Mouse (Mus musculus) MEL (cell line): ENCODE results near the gene Slco2a1.

ENCODE experiments used
- CTCF ChIP-seq, 3 experiments: IDR thresholded peaks in 2 of 3; conservative IDR thresholded peaks in 1 of 3; 2 replicates each; pipeline ENCODE4 v1.5.1; 2011 to 2012; ENCODE audit warnings: low read length in 3 of 3, low read depth in 2 of 3, mild to moderate bottlenecking in 2 of 3, improper control_type of control experiment in 1 of 3, inconsistent platforms in 1 of 3, mixed read lengths in 1 of 3, moderate library complexity in 1 of 3; ENCODE audit not compliant: control insufficient read depth in 1 of 3, insufficient read depth in 1 of 3, poor library complexity in 1 of 3, severe bottlenecking in 1 of 3
- E2F4 ChIP-seq: IDR thresholded peaks from 2 replicates; pipeline ENCODE4 v1.6.1; 2011; ENCODE audit warnings: low read depth, low read length, improper control_type of control experiment, borderline replicate concordance
- EP300 ChIP-seq, 2 experiments: IDR thresholded peaks; 2 replicates each; pipeline ENCODE4 v1.6.1; 2011; ENCODE audit warnings: improper control_type of control experiment in 2 of 2, low read length in 2 of 2, low read depth in 1 of 2, mild to moderate bottlenecking in 1 of 2
- ETS1 ChIP-seq: IDR thresholded peaks from 2 replicates; pipeline ENCODE4 v1.6.1; 2012; ENCODE audit warnings: low read depth, mild to moderate bottlenecking, inconsistent platforms, low read length, improper control_type of control experiment, moderate library complexity
- GABPA ChIP-seq: IDR thresholded peaks from 2 replicates; pipeline ENCODE4 v1.6.1; 2012; ENCODE audit warnings: low read depth, mild to moderate bottlenecking, inconsistent platforms, low read length, improper control_type of control experiment, moderate library complexity
- HCFC1 ChIP-seq: IDR thresholded peaks from 2 replicates; pipeline ENCODE4 v1.6.1; 2012; ENCODE audit warnings: low read depth, mild to moderate bottlenecking, inconsistent platforms, low read length, improper control_type of control experiment, moderate library complexity
- MYC ChIP-seq: IDR thresholded peaks from 2 replicates; pipeline ENCODE4 v1.6.1; 2011; ENCODE audit warnings: low read depth, mild to moderate bottlenecking, low read length, improper control_type of control experiment, moderate library complexity
- NRF1 ChIP-seq: IDR thresholded peaks from 2 replicates; pipeline ENCODE4 v1.6.1; 2014; ENCODE audit warnings: low read depth, mild to moderate bottlenecking, inconsistent platforms, low read length, improper control_type of control experiment, moderate library complexity; ENCODE audit not compliant: poor library complexity, insufficient read depth, severe bottlenecking
- POLR2A ChIP-seq, 2 experiments: IDR thresholded peaks; 2 replicates each; pipeline ENCODE4 v1.6.1; 2011 to 2012; ENCODE audit warnings: low read length in 2 of 2, mild to moderate bottlenecking in 2 of 2, control low read depth in 1 of 2, improper control_type of control experiment in 1 of 2, low read depth in 1 of 2, moderate library complexity in 1 of 2; ENCODE audit not compliant: control insufficient read depth in 1 of 2, insufficient read depth in 1 of 2, poor library complexity in 1 of 2
- USF1 ChIP-seq: IDR thresholded peaks from 2 replicates; pipeline ENCODE4 v1.6.1; 2014; ENCODE audit warnings: low read depth, mild to moderate bottlenecking, inconsistent platforms, low read length, improper control_type of control experiment, moderate library complexity

DNA sequence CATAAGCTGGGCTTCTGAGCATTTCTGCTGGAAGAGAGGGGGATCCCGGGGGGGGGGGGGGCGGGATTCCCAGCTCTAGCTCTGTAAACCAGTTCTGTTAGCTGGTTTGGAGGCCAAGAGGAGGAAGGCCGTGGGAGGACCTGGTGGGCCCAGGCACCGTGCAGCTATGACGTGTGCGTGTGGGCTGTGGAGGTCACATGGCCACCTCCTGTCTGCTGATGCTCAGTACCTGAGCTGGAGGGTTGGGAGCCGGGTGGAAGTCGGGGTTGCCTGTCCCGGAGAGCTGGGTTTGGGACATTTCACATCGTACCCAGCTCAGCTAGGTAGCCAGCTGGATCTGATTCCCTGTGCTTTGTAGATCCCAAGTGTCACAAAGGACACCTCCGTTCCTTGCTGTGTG, 124.8 kb downstream of the Slco2a1 start:
- TF ChIP-seq ETS1 (no peak), CTCF (IDR thresholded peaks at IDR 0.05 in 2 of 3, conservative IDR thresholded peaks at IDR 0.05 in 1 of 3; ENCODE audit: control insufficient read depth in 1 of 3, insufficient read depth in 1 of 3, low read depth in 2 of 3, low read length in 3 of 3, poor library complexity in 1 of 3, severe bottlenecking in 1 of 3) (no peak), USF1 (no peak), HCFC1 (no peak), EP300 (IDR thresholded peaks at IDR 0.05; ENCODE audit: low read depth in 1 of 2, low read length in 2 of 2) (no peak), GABPA (no peak), NRF1 (no peak), MYC (no peak), E2F4 (no peak), POLR2A (IDR thresholded peaks at IDR 0.05; ENCODE audit: control insufficient read depth in 1 of 2, insufficient read depth in 1 of 2, low read depth in 1 of 2, low read length in 2 of 2, poor library complexity in 1 of 2) (no peak)
